Mouse (Mus musculus) cerebral cortex, adult 2 months (tissue): Measurements from ENCODE around the gene Mustn1.

ENCODE experiments used
- WGBS: fragments of 180-500 bp; shearing (Covaris S2); methylation state at CpG from one replicate; pipeline ENCODE4 v1.1.7; 2018; 5-methylcytosine and 5-hydroxymethylcytosine counted together

Mustn1 gene

DNA sequence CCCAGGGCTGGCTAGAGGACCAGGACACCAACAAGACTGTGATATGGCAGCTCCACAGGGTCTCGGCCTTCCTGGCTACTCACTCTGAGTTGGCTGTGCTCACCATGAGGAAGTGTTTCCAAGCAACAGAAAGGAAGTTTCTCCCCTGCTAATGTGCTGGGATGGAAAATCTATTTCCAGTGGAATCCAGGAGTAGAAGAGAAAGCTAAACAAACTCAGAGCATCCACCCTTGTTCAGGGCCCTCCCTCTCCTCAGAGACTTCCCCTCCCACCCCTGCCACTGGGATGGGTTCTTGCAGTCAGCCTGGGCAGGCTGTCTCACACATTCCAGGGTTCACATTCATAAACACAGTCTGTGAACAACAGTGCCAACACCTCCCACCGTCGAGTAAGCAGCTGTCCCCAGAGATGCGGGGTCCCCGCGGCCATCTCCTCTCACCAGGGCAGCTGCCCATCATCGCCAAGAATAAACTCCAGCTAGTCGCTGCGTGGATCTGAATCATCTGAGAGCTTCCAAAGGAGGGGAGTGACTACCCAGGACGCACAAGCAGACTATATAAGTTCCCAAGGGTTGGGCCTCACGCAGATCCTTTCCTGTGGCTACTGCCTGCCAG is at the start of gene Mustn1:
Mustn1 (plus strand) TSS at position 243 of the 614 bp plus-strand sequence.
- WGBS: 19% methylated on average over 11 of the region's 11 CpGs

DNA sequence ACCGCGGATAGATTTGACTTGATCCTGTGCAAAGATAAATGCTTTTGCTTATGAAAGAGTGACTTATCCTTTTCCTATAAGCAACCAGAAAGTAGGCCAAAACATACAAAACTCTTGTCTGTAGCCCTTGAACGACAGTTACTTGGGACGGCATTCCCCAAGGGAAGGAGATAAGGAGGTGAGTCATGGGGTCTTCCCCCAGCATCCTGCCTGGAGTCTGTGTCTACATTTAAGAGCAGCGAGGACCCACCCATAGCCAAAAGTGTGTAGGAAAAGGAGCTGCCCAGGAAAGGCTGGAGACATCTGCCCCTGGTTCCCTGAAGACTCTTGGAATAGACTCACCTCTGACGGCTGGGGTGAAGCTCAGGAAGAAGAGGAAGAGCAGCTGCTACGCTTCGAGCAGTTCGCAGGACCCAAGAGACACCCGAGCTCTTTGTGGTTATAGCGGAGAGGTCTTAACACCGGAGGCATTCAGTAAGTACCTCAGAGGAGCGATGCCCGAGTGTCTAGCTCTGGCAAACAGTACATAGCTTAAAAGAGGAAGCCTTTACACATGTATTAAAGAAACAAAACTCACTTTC is 41.5 kb upstream of the Mustn1 start:
- 86% methylated on average over 14 of the region's 14 CpGs for WGBS

DNA sequence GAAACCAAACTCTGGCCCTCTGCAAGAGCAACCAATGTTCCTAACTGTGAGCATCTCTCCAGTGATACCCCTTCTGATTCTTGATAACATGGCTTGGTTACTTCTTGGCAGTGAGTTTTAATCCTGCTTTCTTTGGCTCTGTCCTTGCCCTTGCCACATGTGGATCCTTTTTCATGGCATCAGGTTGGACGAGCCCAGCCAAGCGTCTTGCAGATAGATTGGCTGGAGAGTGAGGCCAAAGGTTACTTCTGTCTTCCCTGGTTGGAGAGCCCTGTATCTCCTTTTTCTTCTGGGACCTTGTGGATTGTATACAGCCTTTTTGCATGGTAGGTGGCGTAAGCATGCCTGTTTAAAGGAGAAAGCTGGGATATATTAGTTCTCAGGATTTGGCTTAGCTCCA is 35.3 kb upstream of the Mustn1 start:
- WGBS: 93% methylated on average over 3 of the region's 3 CpGs

DNA sequence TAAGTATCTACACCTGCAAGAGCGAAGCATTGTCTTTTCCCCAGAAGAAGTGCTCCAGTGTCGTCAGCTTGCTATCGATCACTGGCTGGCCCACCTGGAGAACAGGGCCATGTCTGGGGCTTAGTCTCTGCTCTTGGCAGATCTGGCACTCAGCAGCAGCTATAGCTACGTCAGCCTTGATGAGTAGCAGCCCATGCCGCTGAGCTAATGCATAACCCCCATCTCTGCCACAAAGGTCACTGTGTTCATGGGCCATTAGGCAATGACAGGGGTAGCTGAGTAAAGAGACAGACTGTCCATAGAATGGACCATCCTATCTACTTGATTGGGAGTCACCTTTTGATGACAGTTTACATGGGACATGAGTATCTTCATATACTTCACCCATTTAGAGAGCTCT is 28.5 kb upstream of the Mustn1 start:
- 79% methylated on average over 5 of the region's 5 CpGs for WGBS

DNA sequence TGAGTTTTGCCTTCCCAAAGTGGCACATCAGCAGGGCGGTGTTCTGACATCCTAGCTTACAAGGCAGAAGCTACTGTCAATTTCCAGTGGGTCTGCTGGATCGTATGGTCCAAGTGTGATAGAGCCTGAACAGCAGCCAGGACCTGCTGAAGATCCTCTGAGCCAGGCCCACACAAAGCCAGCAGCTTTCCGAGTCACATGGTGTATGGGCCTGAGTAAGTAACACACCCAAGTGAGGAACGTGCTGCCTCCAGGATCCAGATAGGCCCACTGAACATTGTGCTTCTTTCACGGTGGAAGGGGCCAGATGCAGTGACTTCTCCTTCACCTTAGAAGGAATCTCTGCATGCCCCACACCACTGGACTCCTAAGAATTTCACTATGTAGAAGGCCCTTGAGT is 26.7 kb upstream of the Mustn1 start:
- 64% methylated on average over 5 of the region's 5 CpGs for WGBS

DNA sequence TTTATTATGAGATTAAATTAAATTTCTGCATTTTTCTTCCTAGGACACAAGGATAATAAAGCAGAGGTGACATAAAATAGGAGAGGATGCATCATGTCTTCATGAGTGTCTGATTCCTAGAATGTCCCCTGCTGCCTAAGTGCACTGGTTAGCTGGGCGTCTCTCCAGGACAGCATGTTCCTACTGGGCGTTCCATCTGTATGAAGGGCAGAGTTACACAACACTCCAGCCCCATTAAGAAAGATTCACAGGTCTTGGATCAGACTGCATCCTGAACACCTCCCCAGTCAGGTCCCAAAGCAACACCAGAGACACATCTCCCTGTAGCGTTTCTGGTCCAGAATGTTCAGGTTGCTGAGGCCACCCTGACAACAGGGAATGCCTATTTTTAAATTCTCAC is 23.7 kb upstream of the Mustn1 start:
- 91% methylated on average over 3 of the region's 3 CpGs for WGBS

DNA sequence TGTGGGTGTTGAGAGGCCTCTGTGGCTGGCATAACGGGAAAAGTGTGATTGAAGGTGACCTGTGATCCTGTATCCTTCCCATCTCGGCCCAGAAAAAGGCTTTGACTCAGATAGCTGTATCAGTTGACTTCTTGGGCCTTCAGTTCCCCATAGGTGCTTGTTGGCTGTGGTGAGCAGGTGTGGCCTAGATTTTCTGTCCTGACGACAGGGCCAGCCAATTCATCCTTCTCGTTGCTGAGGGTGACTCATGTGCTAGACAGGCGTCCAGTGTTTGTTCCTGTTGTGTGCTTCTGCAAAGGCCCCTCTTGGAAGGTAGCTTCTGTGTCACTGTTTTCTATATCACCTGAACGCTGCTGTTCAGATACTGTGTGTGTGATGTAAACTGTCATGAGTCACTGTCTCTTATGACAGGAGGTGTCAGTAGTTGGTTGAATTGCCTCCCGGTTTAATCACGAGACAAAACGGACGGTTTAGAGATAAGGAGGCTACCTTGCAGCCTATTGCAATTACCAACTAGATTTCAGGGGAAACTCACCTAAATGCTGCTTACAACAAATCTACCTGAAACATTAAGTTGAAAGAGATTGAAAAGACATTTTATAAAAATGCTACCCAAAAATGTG is 22.0 kb upstream of the Mustn1 start:
- WGBS: 55% methylated on average over 10 of the region's 10 CpGs

DNA sequence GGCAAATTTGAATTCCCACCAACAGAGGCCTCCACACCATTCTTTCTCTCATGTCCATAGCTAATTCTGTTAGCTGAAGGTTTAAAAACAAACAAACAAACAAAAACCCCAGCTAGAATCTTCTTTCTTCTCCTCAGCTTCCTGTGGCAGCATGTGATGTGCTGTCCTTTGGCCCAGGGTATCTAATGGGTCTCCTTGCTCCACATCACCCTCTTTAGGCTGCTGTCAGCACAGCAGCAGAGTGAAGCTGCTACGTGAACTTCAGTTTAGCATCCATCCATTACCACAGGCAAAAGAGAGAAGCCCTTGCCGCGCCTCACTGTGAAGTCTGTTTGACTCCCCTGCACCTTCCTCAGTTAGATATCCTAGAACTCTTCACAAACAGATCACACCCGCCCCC is 21.0 kb upstream of the Mustn1 start:
- 57% methylated on average over 4 of the region's 4 CpGs for WGBS

DNA sequence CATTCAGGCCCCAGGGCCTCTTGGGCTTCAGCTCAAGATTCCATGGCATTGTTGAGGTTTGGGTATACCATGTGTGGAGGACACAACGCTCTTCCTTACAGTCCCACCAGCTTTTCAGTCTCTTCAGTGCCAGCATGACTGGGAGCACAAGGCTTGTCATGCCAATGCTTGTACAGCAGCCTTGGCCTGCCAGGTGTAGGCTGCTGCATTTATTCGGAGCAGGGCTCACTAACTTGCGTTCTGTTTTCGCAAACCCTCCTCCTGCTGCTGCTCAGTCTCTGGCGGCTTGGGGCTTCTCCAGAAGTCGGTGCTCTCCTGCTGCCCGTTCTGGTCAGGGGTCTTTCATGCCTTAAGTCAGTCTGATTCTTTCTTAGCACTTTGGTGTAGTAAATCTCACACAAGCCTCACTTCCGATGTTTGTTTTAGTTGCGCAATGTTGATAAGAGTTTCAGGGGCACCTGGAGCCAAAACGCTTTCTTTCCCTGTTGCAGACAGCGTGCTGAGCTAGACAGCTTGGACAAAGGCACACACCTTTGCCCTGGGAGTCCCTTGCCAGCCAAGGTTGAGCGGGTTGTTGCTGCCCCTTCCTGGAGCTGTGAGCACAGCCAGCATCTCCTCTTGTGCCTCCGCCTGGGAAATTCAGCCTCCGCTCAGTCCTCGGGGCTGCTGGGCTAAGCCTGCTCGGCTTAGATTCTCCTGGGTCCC is 17.4 kb upstream of the Mustn1 start:
- WGBS: 54% methylated on average over 16 of the region's 16 CpGs

DNA sequence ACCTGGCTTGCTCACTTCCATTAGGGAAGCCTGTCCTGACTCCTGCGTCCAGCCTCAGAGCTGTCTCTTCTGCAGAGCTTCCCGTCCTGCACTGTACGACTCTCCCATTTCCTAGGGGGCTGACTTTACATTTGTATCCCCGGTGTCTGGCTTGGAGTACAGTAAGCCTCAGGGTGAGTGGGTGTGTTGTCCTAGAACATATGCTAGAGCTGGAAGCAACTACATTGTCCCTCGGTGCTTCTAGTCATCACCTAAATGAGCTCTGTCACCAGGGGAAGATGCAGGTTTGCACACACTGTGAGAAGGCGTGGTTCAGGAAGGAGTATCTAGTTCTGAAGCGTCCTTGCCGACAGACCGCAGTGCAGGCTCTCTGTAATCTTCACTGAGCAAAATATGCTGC is 16.6 kb upstream of the Mustn1 start:
- 51% methylated on average over 9 of the region's 9 CpGs for WGBS

DNA sequence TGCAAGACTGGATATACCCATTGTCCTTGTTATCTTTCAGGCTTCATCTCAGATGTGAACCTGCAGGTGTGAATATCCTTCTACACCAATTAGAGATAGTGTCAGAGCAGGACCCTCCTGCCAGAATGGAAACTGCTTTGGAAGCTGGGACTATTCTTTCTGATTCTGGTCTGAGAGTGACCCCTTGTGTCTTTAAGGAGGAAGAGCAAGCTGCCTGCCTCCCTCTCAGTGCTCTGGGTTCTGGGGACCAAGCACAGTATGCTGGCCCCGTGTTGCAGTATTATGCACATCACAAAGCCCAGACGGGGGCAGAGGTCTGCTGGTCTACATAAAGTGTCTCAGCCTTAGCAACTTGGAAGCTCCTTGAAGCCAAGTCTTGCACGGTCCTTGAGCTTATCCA is 13.7 kb upstream of the Mustn1 start:
- WGBS: 70% methylated on average over 3 of the region's 3 CpGs

DNA sequence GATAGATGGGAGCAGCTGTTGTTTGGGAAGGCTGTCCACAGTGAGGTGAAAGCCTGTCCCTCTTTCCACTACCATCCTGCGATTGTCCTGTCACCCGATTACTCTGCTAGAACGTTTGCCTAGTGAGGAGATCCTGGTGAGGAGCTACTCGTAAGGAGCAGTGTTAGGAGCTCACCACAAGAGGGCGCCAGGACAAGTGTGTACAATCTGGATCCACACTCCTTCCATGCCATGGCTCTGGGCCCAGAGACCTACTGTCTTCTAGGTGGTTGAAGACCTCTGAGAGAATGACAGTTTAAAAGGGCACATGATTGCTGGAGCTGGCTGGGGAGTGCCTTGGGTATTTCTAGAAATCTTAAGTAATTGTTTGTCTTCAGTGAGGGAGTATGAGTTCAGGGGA is 12.0 kb upstream of the Mustn1 start:
- WGBS: 19% methylated on average over 5 of the region's 5 CpGs

DNA sequence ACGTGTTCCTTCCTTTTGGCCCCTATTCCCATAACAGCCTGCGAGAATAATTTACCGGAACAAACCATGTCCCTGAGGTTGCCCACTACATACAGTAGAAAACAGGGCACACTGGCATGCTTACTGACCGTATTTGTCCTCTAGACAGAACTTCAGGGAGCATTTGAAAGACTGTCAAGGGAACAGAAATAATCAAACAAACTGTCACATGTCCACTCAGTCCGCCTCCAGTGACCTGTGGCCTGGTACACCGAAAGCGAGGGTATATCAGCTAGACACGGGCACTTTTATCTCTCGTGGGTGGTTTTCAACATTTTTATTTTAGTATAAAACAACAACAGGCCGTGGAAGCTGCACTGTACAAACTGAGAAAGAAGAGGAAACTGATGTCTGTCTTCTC is 10.2 kb upstream of the Mustn1 start:
- 72% methylated on average over 10 of the region's 10 CpGs for WGBS

DNA sequence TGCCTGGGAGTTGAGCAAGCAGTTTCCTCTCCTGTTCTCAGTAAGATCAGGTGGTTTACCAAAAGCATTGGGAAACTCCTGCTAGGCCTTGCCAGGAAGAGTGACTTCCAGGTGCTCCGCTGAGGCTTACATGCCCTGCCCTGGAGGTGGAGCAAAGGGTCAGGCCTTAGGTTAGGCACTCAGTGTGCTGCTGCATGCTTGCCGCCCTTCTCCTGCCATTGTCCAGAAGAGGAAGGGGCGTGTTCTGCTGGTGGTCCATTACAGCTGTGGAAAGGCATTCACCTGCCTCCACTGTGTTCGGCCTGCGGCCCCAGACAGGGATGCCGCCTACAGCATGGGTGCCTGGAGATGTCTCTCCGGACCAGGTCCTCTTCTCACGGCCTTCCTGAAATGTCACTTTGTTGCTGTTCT is 9.6 kb upstream of the Mustn1 start:
- 89% methylated on average over 8 of the region's 8 CpGs for WGBS

DNA sequence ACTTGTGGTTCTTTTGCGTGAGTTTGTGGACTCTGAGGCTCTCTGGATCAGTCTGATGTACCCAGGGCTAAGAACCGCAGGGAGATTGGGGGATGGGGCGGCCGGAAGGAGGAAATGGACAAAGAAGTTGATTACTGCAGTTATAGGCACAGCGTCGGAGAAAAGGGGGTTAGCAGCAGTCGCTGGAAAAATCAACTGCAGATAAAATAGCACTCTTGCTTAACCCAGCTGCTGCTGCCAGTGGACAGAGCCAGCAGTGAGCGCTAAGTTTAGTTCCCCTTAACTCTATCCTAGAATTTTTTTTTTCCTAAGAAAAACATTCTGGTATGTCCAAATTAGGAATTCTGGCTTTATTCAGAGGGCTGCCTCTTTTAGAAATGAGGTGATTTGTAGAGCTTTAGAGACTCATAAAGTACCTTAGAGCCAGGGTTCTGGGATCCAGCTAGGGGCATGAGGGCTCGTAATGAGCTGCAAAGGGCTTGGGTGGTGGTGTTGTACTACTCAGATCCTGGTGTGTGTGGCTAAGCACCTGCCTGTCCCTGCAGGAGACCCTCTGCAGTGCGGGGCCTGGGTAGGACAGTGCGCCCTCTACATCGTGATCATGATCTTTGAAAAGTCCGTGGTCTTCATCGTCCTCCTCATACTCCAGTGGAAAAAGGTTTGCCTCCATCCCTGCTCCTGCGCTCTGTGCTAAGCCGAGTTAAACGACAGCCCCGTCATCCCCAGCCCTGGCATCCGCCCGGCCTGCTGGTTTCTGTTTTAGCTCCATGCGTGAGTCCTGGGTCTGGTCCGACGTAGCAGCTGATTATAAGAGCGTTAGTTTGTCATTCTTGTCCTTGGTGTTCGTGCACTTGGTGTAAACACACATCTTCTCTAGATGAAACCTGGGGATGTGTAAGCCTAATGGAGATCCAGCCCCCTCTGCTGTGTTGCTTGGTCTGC is 8.5 kb upstream of the Mustn1 start:
- 55% methylated on average over 25 of the region's 25 CpGs for WGBS

DNA sequence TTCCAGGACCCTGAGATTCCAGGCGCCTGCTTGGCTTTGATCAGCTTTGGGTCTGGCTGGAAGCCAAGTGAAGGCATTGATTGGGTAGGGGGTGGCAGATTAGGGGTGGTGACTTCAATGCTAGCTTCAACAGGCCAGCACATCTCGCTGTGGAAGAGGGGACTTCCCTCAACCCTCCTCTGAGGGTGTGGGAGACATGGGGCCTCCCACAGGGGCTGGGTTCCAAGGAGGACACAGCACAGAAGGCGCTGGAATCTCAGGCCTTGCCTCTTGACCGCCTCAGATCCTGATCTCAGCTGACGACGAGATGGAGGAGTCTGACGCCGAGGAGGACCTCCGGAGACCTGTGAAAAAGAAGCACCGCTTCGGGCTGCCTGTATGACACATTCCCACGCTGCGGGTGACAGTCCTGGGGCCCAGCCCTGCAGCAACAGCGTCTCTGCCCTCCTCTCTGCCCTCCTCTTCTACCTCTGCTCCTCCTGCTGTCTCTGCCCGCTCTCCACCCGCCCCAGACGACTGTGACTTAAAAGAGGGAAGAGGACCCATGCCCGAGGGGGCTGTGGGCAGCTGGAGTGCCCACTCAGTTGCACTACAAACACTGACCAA is 4.8 kb upstream of the Mustn1 start:
- WGBS: 82% methylated on average over 18 of the region's 18 CpGs

DNA sequence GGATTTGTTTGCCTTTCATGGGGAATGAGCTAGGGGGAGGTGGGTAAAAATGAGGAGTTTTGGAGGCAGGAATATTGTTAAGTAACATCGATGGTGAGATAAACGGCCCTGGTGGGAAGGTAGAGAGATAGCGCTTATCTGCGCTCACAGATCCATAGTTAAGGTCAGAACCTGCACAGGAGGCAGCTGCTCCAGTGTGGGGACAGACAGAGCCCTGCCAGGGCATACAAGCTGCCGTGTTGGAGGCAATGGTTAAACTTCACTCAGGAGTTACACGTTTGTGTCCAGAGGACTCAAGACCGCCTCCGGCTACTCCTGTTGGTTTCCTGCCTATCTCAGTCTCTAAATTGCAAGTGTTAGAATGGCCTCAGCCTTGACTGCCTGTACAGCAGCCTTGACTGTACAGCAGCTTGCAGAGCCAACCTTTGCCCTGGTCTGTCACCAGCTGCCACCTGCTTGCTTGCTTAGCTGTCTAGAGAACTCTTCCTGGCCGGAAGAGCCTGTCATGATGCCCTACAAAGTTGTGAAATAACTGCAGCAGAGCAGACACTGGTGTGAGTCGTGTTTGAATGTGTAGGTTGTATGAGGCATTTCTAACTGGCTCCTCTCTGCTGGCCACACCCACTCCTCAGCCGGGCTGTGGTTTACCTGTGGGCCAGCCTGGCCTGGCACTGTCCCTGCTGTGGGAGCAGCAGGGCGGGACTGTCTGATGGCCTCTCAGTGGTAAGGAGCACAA is 3.7 kb upstream of the Mustn1 start:
- WGBS: 80% methylated on average over 12 of the region's 12 CpGs

DNA sequence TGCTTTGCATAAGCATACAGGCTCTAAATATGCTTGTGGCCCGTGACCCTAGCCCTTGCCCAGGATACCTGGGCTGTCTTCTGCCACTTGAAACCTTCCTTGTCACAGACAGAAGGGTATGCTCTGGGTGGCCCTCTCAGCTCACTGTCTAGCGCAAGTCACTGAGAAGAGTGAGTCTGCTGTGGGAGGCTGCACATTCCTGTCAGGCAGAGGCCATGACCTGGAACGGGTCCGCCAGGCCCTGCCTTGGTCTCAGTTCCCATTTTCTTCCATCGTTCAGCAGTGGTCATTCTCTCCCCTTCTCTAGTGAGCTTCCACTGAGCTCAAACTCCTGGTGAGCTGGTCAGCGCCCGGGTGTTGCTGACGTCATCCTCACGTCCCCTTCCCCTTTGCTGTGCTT is 3.0 kb upstream of the Mustn1 start:
- WGBS: 84% methylated on average over 9 of the region's 9 CpGs

DNA sequence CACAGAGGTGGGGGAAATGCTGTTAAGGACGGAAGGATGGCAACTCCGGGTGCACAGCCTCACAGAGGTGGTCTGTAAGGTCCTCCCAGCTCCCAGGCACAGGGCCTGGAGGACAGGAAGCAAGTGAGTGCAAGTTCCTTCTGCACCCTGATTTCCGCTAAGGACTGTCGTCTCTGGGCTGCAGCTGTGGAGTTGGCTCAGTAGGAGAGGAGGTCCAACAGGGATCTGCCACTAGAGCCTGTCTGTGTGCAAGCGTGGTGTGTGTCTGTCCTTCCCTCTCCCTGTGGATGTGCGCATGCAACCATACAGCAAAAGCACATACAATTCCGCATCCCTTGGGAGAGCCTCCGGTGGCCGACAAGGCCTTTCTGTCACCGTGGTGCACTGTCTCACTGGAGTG is 2.5 kb upstream of the Mustn1 start:
- 87% methylated on average over 10 of the region's 10 CpGs for WGBS

DNA sequence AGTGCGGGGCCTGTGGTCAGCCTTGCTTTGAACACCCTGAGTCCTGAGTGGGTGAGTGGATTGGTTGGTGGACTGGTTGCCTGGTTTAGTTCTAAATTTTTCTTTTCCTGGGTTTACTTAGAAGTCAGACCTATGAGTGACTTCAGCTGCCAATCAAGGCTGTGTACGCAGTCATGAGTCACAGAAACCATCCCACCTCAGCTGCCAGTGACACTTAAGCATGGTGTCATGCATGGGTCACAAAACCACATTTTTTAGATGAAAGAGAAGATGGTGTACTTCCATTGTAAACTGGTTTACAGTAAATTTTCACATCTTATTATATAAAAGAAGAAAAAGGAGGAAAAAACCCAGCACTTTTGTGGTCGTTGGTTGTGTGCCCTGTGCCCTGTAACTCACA is 1.2 kb upstream of the Mustn1 start:
- 98% methylated on average over 3 of the region's 3 CpGs for WGBS

DNA sequence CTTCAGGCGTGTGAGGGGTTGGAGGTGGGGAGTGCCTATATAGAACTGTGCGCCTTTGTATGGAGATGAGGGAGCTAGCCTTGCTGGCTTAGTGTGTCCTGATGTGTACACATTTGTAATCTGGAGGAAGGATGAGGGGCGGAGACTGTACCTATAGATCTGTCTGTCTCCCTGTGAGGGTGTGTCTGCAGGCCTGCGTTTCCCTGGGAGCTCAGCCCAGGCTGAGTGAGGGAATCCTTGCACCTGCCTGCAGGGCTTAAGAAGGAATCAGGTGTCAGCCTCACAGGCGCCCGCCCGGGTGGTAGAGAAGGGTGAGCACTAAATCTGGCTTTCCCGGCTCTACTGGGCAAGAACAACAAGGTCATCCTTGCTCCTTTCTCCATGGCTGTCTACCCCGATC is 794 bp downstream of the Mustn1 start:
- 71% methylated on average over 9 of the region's 9 CpGs for WGBS
